In genomic region chr4:119140126-119140525, GRCm38 (mm10) we compare ENCODE assay signal across 8 mouse cellular contexts. TPM values are rescaled to one million over a fixed set of nuclear protein-coding genes. Genes with fewer than 3 reads are reported as not detected.
DNase-seq lines count a peak whose midpoint lies in the region; ATAC-seq and TF ChIP-seq lines count a peak whose summit lies in the region.

No protein-coding gene starts in this region.

- no peaks in the 10 kb centered on the region for H3K27me3 ChIP-seq in spleen, adult 2 months (ENCODE audit: control insufficient read depth, insufficient read depth, low read length)
- no peaks in the 10 kb centered on the region for H3K27me3 ChIP-seq in lung, embryonic 14.5 days (ENCODE audit: insufficient read depth, low read length)

- DNase-seq in cerebellum, postnatal 14 days: peak; percentile 45 to 46
- no peak for DNase-seq in cerebellum, adult 11 months
- peak in 1 of 2 experiments; percentile 54 for DNase-seq in spleen, adult 2 months (ENCODE audit: low read depth in 1 of 2, low spot score in 2 of 2)
- no peak for DNase-seq in spleen, adult 12 weeks (ENCODE audit: low spot score)
- peak; percentile 34 for DNase-seq in embryo, embryonic 11.5 days (ENCODE audit: low read depth, low spot score)
- peak; percentile 74 for DNase-seq in lung, embryonic 14.5 days
- DNase-seq in left cerebral cortex, adult 18-20 months (ENCODE audit: low spot score in 2 of 2): no peak
- no peak for DNase-seq in layer of hippocampus, postnatal 14 days (ENCODE audit: low spot score in 2 of 2)

- no peak for TF ChIP-seq POLR2A in spleen, adult 2 months (IDR thresholded peaks at IDR 0.05; ENCODE audit: low read depth, low read length)

- no peak overlapping the region for H3K4me2 ChIP-seq in lung, embryonic 14.5 days

- H3K4me1 ChIP-seq in spleen, adult 2 months (ENCODE audit: control insufficient read depth, insufficient read depth, insufficient read length): no peaks in the 10 kb centered on the region; the same call in 1 of the 2 replicates
- H3K4me1 ChIP-seq in lung, embryonic 14.5 days (ENCODE audit: insufficient read depth): no peaks in the 10 kb centered on the region

- no peaks in the 10 kb centered on the region for H3K9me3 ChIP-seq in lung, embryonic 14.5 days (ENCODE audit: low read depth, low read length)

- no peak overlapping the region for H3K9ac ChIP-seq in lung, embryonic 14.5 days

- TF ChIP-seq CTCF in spleen, adult 2 months (IDR thresholded peaks at IDR 0.05; ENCODE audit: extremely low read depth, insufficient read depth, insufficient read length, insufficient replicate concordance): peak; percentile 65; the same call in 1 of the 2 replicates
- peak; percentile 90 for TF ChIP-seq CTCF in lung, embryonic 14.5 days (IDR thresholded peaks at IDR 0.05; ENCODE audit: low read depth)

- 55% methylated on average over 3 of the region's 3 CpGs for WGBS in spleen, adult 2 months
- 57% methylated on average over 3 of the region's 3 CpGs for WGBS in lung, embryonic 14.5 days

- ATAC-seq in lung, embryonic 14.5 days (ENCODE audit: insufficient read depth): no peak

- H3K36me3 ChIP-seq in spleen, adult 2 months (ENCODE audit: control insufficient read depth, insufficient read depth, low read length): peaks cover 17% of the 10 kb centered on the region
- H3K36me3 ChIP-seq in lung, embryonic 14.5 days (ENCODE audit: insufficient read depth): peaks cover 28% of the 10 kb centered on the region

- peak overlapping the region; percentile 56 for H3K27ac ChIP-seq in spleen, adult 2 months (ENCODE audit: insufficient read depth, low read length)
- H3K27ac ChIP-seq in lung, embryonic 14.5 days (ENCODE audit: low read depth): no peak overlapping the region

- H3K4me3 ChIP-seq in spleen, adult 2 months (ENCODE audit: extremely low read depth, insufficient read depth, insufficient read length): no peak overlapping the region
- H3K4me3 ChIP-seq in lung, embryonic 14.5 days (ENCODE audit: low read depth, low read length): no peak overlapping the region

RNA-seq across cellular contexts. Expression of gene Slc2a1, which starts 31.6 kb away (rescaled TPM):
- 47.7 and 68.9 TPM in 2 replicates for polyA plus RNA-seq in spleen, adult 2 months (2012; rRNA removed)
- polyA plus RNA-seq in lung, embryonic 14.5 days (2014; fragmentation: Nextera tagmentation; extraction: Ambion mirVana): 70.7 and 83.1 TPM in 2 replicates
- total RNA-seq in left cerebral cortex, adult 18-20 months (2021): 10 to 100 TPM; 75.2 to 91.1 TPM
- 100 to 1,000 TPM in 1 of 2 experiments, 10 to 100 TPM in 1; 89.7 to 110 TPM for total RNA-seq in layer of hippocampus, postnatal 14 days (2021)

RNA-seq across cellular contexts. Expression of gene Zfp691, which starts 33.9 kb away (rescaled TPM):
- 10.2 and 10.4 TPM in 2 replicates for polyA plus RNA-seq in spleen, adult 2 months (2012; rRNA removed)
- 6.8 and 7.7 TPM in 2 replicates for polyA plus RNA-seq in lung, embryonic 14.5 days (2014; fragmentation: Nextera tagmentation; extraction: Ambion mirVana)
- total RNA-seq in left cerebral cortex, adult 18-20 months (2021): 1 to 10 TPM; 6.2 to 7.5 TPM
- total RNA-seq in layer of hippocampus, postnatal 14 days (2021): 10 to 100 TPM in 1 of 2 experiments, 1 to 10 TPM in 1; 7.3 to 11.0 TPM

RNA-seq across cellular contexts. Expression of gene Ermap, which starts 49.7 kb away (rescaled TPM):
- polyA plus RNA-seq in spleen, adult 2 months (2012; rRNA removed): 52.3 and 53.8 TPM in 2 replicates
- 0.57 and 0.79 TPM in 2 replicates for polyA plus RNA-seq in lung, embryonic 14.5 days (2014; fragmentation: Nextera tagmentation; extraction: Ambion mirVana)
- under 1 TPM; 0.40 TPM for total RNA-seq in left cerebral cortex, adult 18-20 months (2021)
- total RNA-seq in layer of hippocampus, postnatal 14 days (2021): under 1 TPM; 0.28 to 0.31 TPM

RNA-seq across cellular contexts. Expression of gene Svbp, which starts 55.0 kb away (rescaled TPM):
- 23.0 and 24.8 TPM in 2 replicates for polyA plus RNA-seq in spleen, adult 2 months (2012; rRNA removed)
- polyA plus RNA-seq in lung, embryonic 14.5 days (2014; fragmentation: Nextera tagmentation; extraction: Ambion mirVana): 134 TPM in 2 replicates
- 10 to 100 TPM; 16.2 to 18.8 TPM for total RNA-seq in left cerebral cortex, adult 18-20 months (2021)
- total RNA-seq in layer of hippocampus, postnatal 14 days (2021): 10 to 100 TPM; 21.1 to 25.3 TPM

Comparison
In these comparisons a context has a peak if more than half of its experiments do, and no peak if none do; other contexts are left out.
1. DNase-seq: peak in cerebellum, postnatal 14 days (2 of 2), embryo, embryonic 11.5 days (single experiment) and lung, embryonic 14.5 days (single experiment); none in cerebellum, adult 11 months (single experiment), spleen, adult 12 weeks (single experiment), left cerebral cortex, adult 18-20 months (0 of 2) and layer of hippocampus, postnatal 14 days (0 of 2).